Mouse (Mus musculus): ENCODE data around the gene I0C0044D17Rik.
"Not testable (repeated sequence)": the region's sequence is repeated elsewhere in the genome, so short reads cannot be mapped to it uniquely, and the experiment has no call there.

I0C0044D17Rik gene

GRCm38 (mm10) chr4:98823740-98824139 lies at the start of gene I0C0044D17Rik:
Gene I0C0044D17Rik, minus strand, starts transcription at chr4:98823840.
- DNase-seq (ENCODE audit: low spot score): not testable (repeated sequence)

GRCm38 (mm10) chr4:98865386-98866237 lies 42.0 kb upstream of the I0C0044D17Rik start:
- no peak for DNase-seq (ENCODE audit: low spot score)

- no peak for DNase-seq (ENCODE audit: low spot score)
Observed at GRCm38 (mm10) chr4:98864546-98864945, 40.9 kb upstream of the I0C0044D17Rik start.

GRCm38 (mm10) chr4:98864094-98864493 lies 40.5 kb upstream of the I0C0044D17Rik start:
- no peak for DNase-seq (ENCODE audit: low spot score)

GRCm38 (mm10) chr4:98863451-98863850 lies 39.8 kb upstream of the I0C0044D17Rik start:
- no peak for DNase-seq (ENCODE audit: low spot score)

- DNase-seq (ENCODE audit: low spot score): no peak
Observed at GRCm38 (mm10) chr4:98858151-98858855, 34.7 kb upstream of the I0C0044D17Rik start.

- DNase-seq (ENCODE audit: low spot score): no peak
Observed at GRCm38 (mm10) chr4:98857037-98857648, 33.5 kb upstream of the I0C0044D17Rik start.

GRCm38 (mm10) chr4:98853926-98854325 lies 30.3 kb upstream of the I0C0044D17Rik start:
- DNase-seq (ENCODE audit: low spot score): no peak

- DNase-seq (ENCODE audit: low spot score): not testable (repeated sequence)
Observed at GRCm38 (mm10) chr4:98850485-98850884, 26.8 kb upstream of the I0C0044D17Rik start.

GRCm38 (mm10) chr4:98847120-98847885 lies 23.7 kb upstream of the I0C0044D17Rik start:
- no peak for DNase-seq (ENCODE audit: low spot score)

- DNase-seq (ENCODE audit: low spot score): peak; percentile 15
Observed at GRCm38 (mm10) chr4:98846396-98846795, 22.8 kb upstream of the I0C0044D17Rik start.

- DNase-seq (ENCODE audit: low spot score): no peak
Observed at GRCm38 (mm10) chr4:98845687-98846125, 22.1 kb upstream of the I0C0044D17Rik start.

GRCm38 (mm10) chr4:98845201-98845600 lies 21.6 kb upstream of the I0C0044D17Rik start:
- no peak for DNase-seq (ENCODE audit: low spot score)

GRCm38 (mm10) chr4:98843906-98844597 lies 20.4 kb upstream of the I0C0044D17Rik start:
- no peak for DNase-seq (ENCODE audit: low spot score)

GRCm38 (mm10) chr4:98841251-98841650 lies 17.6 kb upstream of the I0C0044D17Rik start:
- not testable (repeated sequence) for DNase-seq (ENCODE audit: low spot score)

- DNase-seq (ENCODE audit: low spot score): no peak
Observed at GRCm38 (mm10) chr4:98840526-98840925, 16.9 kb upstream of the I0C0044D17Rik start.

GRCm38 (mm10) chr4:98838913-98839312 lies 15.3 kb upstream of the I0C0044D17Rik start:
- no peak for DNase-seq (ENCODE audit: low spot score)

- no peak for DNase-seq (ENCODE audit: low spot score)
Observed at GRCm38 (mm10) chr4:98837715-98838505, 14.3 kb upstream of the I0C0044D17Rik start.

- peak; percentile 8 for DNase-seq (ENCODE audit: low spot score)
Observed at GRCm38 (mm10) chr4:98836519-98836918, 12.9 kb upstream of the I0C0044D17Rik start.

- DNase-seq (ENCODE audit: low spot score): no peak
Observed at GRCm38 (mm10) chr4:98834782-98835181, 11.1 kb upstream of the I0C0044D17Rik start.

Measured in retina, embryonic 14.5 days (tissue).